Mouse (Mus musculus): ENCODE data around the gene Fxr2. TPM values are rescaled to one million over a fixed set of nuclear protein-coding genes. Genes with fewer than 3 reads are reported as not detected.

The Fxr2 gene
- 21.1 and 29.0 TPM in 2 replicates for polyA plus RNA-seq (2014; fragmentation: Nextera tagmentation; extraction: Ambion mirVana)

DNA sequence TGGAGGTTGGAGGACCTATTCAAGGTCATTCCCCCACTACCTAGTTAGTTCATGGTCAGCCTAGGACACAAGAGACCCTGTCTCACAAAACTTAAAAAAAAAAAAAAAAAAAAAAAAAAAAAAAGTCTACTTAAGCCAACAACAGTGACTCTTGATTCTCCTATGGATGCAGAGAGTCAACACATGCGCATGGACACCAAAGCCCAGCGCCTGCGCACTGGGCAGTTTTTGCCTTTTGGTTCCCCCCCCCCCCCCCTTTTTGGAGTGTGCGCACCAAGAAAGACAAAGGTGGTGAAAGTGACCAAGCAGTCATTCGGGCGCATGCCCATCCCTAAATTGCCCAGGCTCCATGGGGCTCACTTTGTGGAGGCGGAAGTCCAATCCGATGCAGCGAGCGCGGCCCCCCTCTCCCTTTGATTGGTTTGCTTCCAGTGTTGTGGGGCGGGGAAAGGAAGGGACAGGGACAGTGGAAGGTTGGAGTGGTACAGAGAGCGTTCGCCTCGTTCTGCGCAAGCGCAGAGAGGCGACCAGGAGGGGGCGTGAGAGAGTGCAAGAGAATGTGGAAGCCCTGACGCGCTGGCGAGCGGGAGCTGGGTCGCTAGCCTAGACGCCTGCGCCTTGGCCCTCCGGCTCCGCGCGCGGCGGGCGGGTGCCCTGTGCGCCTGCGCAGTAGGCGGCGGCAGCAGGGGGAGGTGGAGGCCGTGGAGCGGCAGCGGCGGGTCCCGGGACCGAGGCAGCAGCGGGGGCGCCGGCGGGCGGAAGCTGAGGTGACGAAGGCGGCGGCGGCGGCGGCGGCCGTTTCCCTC lies at the start of gene Fxr2:
Fxr2 (plus strand) TSS at position 707 of the 806 bp plus-strand sequence.
- WGBS (ENCODE audit: insufficient replicate concordance): under 1% methylated on average over 43 of the region's 56 CpGs

GRCm38 (mm10) chr11:69584008-69584407 lies 48.8 kb upstream of the Fxr2 start:
- Histone ChIP-seq H3K9me3 (replicated peaks; ENCODE audit: control insufficient read depth, low read length) (no peaks in the 10 kb centered on the region), H3K4me3 (ENCODE audit: low read depth, low read length) (no peak overlapping the region), H3K4me2 (no peak overlapping the region), H3K36me3 (ENCODE audit: control insufficient read depth, insufficient read depth, low read length) (peaks cover 14% of the 10 kb centered on the region), H3K27me3 (ENCODE audit: control insufficient read depth, insufficient read depth, low read length) (no peaks in the 10 kb centered on the region), H3K27ac (ENCODE audit: low read depth, low read length) (no peak overlapping the region), H3K9ac (ENCODE audit: low read depth, low read length) (no peak overlapping the region), H3K4me1 (ENCODE audit: control insufficient read depth, insufficient read depth, low read length) (peaks cover 23% of the 10 kb centered on the region; the same call in 1 of the 2 replicates)
- no peak for ATAC-seq (replicated peaks; ENCODE audit: insufficient number of reproducible peaks, low FRiP score, low TSS enrichment)
- 83% methylated on average over 7 of the region's 7 CpGs for WGBS (ENCODE audit: insufficient replicate concordance)

More for the DNA sequence above, at the start of gene Fxr2:
- Histone ChIP-seq H3K9ac (ENCODE audit: low read depth, low read length) (peak within 1 kb of the TSS; percentile 96), H3K36me3 (ENCODE audit: control insufficient read depth, insufficient read depth, low read length) (peaks cover 3% of the 10 kb centered on the region; the same call in 1 of the 2 replicates), H3K27ac (ENCODE audit: low read depth, low read length) (peak within 1 kb of the TSS; percentile 98), H3K27me3 (ENCODE audit: control insufficient read depth, insufficient read depth, low read length) (no peaks in the 10 kb centered on the region), H3K4me2 (peak within 1 kb of the TSS; percentile 89), H3K4me1 (ENCODE audit: control insufficient read depth, insufficient read depth, low read length) (peaks cover 20% of the 10 kb centered on the region), H3K9me3 (replicated peaks; ENCODE audit: control insufficient read depth, low read length) (no peaks in the 10 kb centered on the region), H3K4me3 (ENCODE audit: low read depth, low read length) (peak within 1 kb of the TSS; percentile 97)
- peak; percentile 97 for ATAC-seq (replicated peaks; ENCODE audit: insufficient number of reproducible peaks, low FRiP score, low TSS enrichment)

GRCm38 (mm10) chr11:69584937-69585336 lies 47.9 kb upstream of the Fxr2 start:
- H3K4me1 ChIP-seq (ENCODE audit: control insufficient read depth, insufficient read depth, low read length): peaks cover 17% of the 10 kb centered on the region; the same call in 1 of the 2 replicates
- no peak for ATAC-seq (replicated peaks; ENCODE audit: insufficient number of reproducible peaks, low FRiP score, low TSS enrichment)
- H3K36me3 ChIP-seq (ENCODE audit: control insufficient read depth, insufficient read depth, low read length): peaks cover 22% of the 10 kb centered on the region
- H3K27me3 ChIP-seq (ENCODE audit: control insufficient read depth, insufficient read depth, low read length): no peaks in the 10 kb centered on the region
- 93% methylated on average over 13 of the region's 13 CpGs for WGBS (ENCODE audit: insufficient replicate concordance)
- no peak overlapping the region for H3K27ac ChIP-seq (ENCODE audit: low read depth, low read length)
- H3K9ac ChIP-seq (ENCODE audit: low read depth, low read length): no peak overlapping the region
- H3K4me3 ChIP-seq (ENCODE audit: low read depth, low read length): no peak overlapping the region
- H3K9me3 ChIP-seq (replicated peaks; ENCODE audit: control insufficient read depth, low read length): no peaks in the 10 kb centered on the region
- H3K4me2 ChIP-seq: no peak overlapping the region; the same call in 1 of the 2 replicates

DNA sequence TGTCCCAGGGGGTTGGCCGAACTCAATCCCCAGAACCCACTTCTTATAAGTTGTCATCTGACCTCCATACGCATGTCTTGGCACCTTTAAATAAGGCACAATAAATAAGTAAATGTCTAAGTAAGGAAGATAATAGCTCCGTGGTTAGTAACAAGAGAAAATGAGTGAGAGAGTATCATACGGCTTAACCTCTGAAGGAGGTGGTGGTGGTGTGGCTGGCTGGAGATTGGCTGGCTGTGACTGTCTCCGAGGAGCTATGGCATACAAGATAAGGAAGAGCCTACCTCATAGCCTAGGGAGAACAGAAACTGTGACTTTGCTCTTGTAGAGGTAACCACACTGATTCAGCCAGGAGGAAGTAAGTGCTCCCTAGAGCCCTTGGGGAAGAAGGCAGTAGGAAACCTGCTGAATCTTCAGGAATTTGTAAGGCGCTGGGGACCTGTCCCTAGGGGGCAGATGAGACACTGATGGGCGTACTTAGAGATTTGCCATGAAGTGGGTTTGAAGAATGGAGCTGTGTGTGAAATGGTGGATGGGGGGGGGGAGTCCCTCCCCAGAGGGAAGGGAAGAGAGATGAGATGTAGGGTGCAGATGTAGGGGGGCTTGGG lies 47.0 kb upstream of the Fxr2 start:
- Histone ChIP-seq H3K27ac (ENCODE audit: low read depth, low read length) (no peak overlapping the region), H3K4me2 (peak overlapping the region; percentile 32), H3K36me3 (ENCODE audit: control insufficient read depth, insufficient read depth, low read length) (peaks cover 26% of the 10 kb centered on the region), H3K27me3 (ENCODE audit: control insufficient read depth, insufficient read depth, low read length) (no peaks in the 10 kb centered on the region), H3K4me3 (ENCODE audit: low read depth, low read length) (no peak overlapping the region), H3K4me1 (ENCODE audit: control insufficient read depth, insufficient read depth, low read length) (peaks cover 17% of the 10 kb centered on the region; the same call in 1 of the 2 replicates), H3K9me3 (replicated peaks; ENCODE audit: control insufficient read depth, low read length) (no peaks in the 10 kb centered on the region), H3K9ac (ENCODE audit: low read depth, low read length) (no peak overlapping the region)
- ATAC-seq (replicated peaks; ENCODE audit: insufficient number of reproducible peaks, low FRiP score, low TSS enrichment): no peak
- 58% methylated on average over 7 of the region's 7 CpGs for WGBS (ENCODE audit: insufficient replicate concordance)

GRCm38 (mm10) chr11:69589207-69589834 lies 43.5 kb upstream of the Fxr2 start:
- H3K36me3 ChIP-seq (ENCODE audit: control insufficient read depth, insufficient read depth, low read length): peaks cover 33% of the 10 kb centered on the region
- H3K9ac ChIP-seq (ENCODE audit: low read depth, low read length): no peak overlapping the region
- H3K4me2 ChIP-seq: no peak overlapping the region
- no peaks in the 10 kb centered on the region for H3K9me3 ChIP-seq (replicated peaks; ENCODE audit: control insufficient read depth, low read length)
- H3K27ac ChIP-seq (ENCODE audit: low read depth, low read length): no peak overlapping the region
- ATAC-seq (replicated peaks; ENCODE audit: insufficient number of reproducible peaks, low FRiP score, low TSS enrichment): 0 out of 2 replicates have a peak, but pooled peaks have one; percentile 64
- H3K27me3 ChIP-seq (ENCODE audit: control insufficient read depth, insufficient read depth, low read length): no peaks in the 10 kb centered on the region
- no peak overlapping the region for H3K4me3 ChIP-seq (ENCODE audit: low read depth, low read length)
- peaks cover 10% of the 10 kb centered on the region; the same call in 1 of the 2 replicates for H3K4me1 ChIP-seq (ENCODE audit: control insufficient read depth, insufficient read depth, low read length)
- WGBS (ENCODE audit: insufficient replicate concordance): 85% methylated on average over 22 of the region's 22 CpGs

- Histone ChIP-seq H3K9ac (ENCODE audit: low read depth, low read length) (no peak overlapping the region), H3K4me2 (no peak overlapping the region), H3K4me3 (ENCODE audit: low read depth, low read length) (no peak overlapping the region), H3K27ac (ENCODE audit: low read depth, low read length) (no peak overlapping the region), H3K4me1 (ENCODE audit: control insufficient read depth, insufficient read depth, low read length) (peaks cover 6% of the 10 kb centered on the region; the same call in 1 of the 2 replicates), H3K27me3 (ENCODE audit: control insufficient read depth, insufficient read depth, low read length) (no peaks in the 10 kb centered on the region), H3K9me3 (replicated peaks; ENCODE audit: control insufficient read depth, low read length) (no peaks in the 10 kb centered on the region), H3K36me3 (ENCODE audit: control insufficient read depth, insufficient read depth, low read length) (peaks cover 33% of the 10 kb centered on the region)
- no peak for ATAC-seq (replicated peaks; ENCODE audit: insufficient number of reproducible peaks, low FRiP score, low TSS enrichment)
- WGBS (ENCODE audit: insufficient replicate concordance): 87% methylated on average over 8 of the region's 8 CpGs
Measured at GRCm38 (mm10) chr11:69590622-69591021, 42.2 kb upstream of the Fxr2 start.

GRCm38 (mm10) chr11:69591424-69591823 lies 41.4 kb upstream of the Fxr2 start:
- 75% methylated on average over 3 of the region's 3 CpGs for WGBS (ENCODE audit: insufficient replicate concordance)
- no peak overlapping the region for H3K4me2 ChIP-seq
- peaks cover 33% of the 10 kb centered on the region for H3K36me3 ChIP-seq (ENCODE audit: control insufficient read depth, insufficient read depth, low read length)
- H3K9me3 ChIP-seq (replicated peaks; ENCODE audit: control insufficient read depth, low read length): no peaks in the 10 kb centered on the region
- H3K4me1 ChIP-seq (ENCODE audit: control insufficient read depth, insufficient read depth, low read length): no peaks in the 10 kb centered on the region
- H3K4me3 ChIP-seq (ENCODE audit: low read depth, low read length): no peak overlapping the region
- H3K27me3 ChIP-seq (ENCODE audit: control insufficient read depth, insufficient read depth, low read length): no peaks in the 10 kb centered on the region
- ATAC-seq (replicated peaks; ENCODE audit: insufficient number of reproducible peaks, low FRiP score, low TSS enrichment): no peak
- H3K27ac ChIP-seq (ENCODE audit: low read depth, low read length): no peak overlapping the region
- H3K9ac ChIP-seq (ENCODE audit: low read depth, low read length): no peak overlapping the region

DNA sequence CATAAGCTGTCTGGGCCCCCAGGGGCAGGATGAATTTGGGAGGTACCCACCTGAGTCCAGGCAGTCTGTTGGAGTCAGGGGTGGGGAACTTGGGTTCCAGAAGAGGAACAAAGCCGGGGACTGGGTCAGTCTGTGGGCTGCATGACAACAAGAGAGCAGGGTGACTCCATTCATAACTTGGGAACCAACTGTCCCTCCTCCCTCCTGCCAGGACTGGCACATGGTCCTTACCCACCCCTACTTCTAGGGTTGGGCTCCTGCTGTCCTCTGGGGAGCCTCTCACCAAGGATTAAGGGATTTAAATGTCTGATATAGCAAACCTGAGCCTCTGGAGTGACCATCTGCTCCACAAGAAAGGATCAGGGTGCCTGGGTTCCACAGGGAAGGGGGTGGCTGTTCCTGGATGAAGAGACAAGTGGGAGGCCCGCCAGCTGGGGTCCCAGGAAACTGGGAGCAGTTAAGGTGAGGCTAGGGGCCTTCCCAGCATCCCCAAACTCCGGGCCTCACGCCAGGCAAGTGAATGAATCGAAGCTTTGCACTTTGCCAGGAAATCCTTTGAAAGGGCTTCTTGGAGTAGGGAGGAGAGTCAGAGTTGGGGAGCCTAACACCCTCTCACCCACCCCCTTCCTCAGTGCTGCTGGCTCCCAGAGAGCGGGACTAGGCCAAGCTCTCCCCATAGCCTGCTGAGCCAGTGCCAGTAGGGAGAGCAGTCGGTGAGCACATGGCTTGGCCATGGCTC lies 40.7 kb upstream of the Fxr2 start:
- Histone ChIP-seq H3K36me3 (ENCODE audit: control insufficient read depth, insufficient read depth, low read length) (peaks cover 33% of the 10 kb centered on the region), H3K9ac (ENCODE audit: low read depth, low read length) (no peak overlapping the region), H3K27me3 (ENCODE audit: control insufficient read depth, insufficient read depth, low read length) (no peaks in the 10 kb centered on the region), H3K27ac (ENCODE audit: low read depth, low read length) (no peak overlapping the region), H3K4me3 (ENCODE audit: low read depth, low read length) (no peak overlapping the region), H3K4me1 (ENCODE audit: control insufficient read depth, insufficient read depth, low read length) (no peaks in the 10 kb centered on the region), H3K4me2 (no peak overlapping the region), H3K9me3 (replicated peaks; ENCODE audit: control insufficient read depth, low read length) (no peaks in the 10 kb centered on the region)
- 76% methylated on average over 7 of the region's 7 CpGs for WGBS (ENCODE audit: insufficient replicate concordance)
- no peak for ATAC-seq (replicated peaks; ENCODE audit: insufficient number of reproducible peaks, low FRiP score, low TSS enrichment)

Measured in heart, embryonic 11.5 days (tissue).